Mouse (Mus musculus) activated CD4-positive, CD25-positive, alpha-beta regulatory T cell, adult 4 months (primary cell): ENCODE measurements around the gene Amdhd1. TPM values are rescaled to one million over a fixed set of nuclear protein-coding genes. Genes with fewer than 3 reads are reported as not detected.

Experiments used
- polyA plus RNA-seq, 2 experiments: library from polyadenylated mRNA; unstranded; fragments of 100-300 nt; shearing (Covaris generic); gene quantifications; one replicate each; pipeline ENCODE4 v1.2.1; 2017

The Amdhd1 gene
- polyA plus RNA-seq, 2 experiments from 2014 or later, result 0.63 to 1.7 TPM

Other genes starting within 250 kb of the Amdhd1 start
- gene Elk3, start 228.9 kb downstream of the Amdhd1 start, polyA plus RNA-seq, result 10 to 100 TPM; 30.4 to 37.0 TPM
- 100 to 1,000 TPM; 159 to 218 TPM for gene Lta4h, start 86.6 kb downstream of the Amdhd1 start, polyA plus RNA-seq
- 1 to 10 TPM in 1 of 2 experiments, not detected in 1; 1.5 TPM for gene Hal, start 51.3 kb downstream of the Amdhd1 start, polyA plus RNA-seq
- gene Ccdc38, start 599 bp upstream of the Amdhd1 start, polyA plus RNA-seq, result 1 to 10 TPM; 1.5 to 4.2 TPM
- gene Snrpf, start 49.7 kb upstream of the Amdhd1 start, polyA plus RNA-seq, result 10 to 100 TPM; 60.9 to 86.3 TPM
- gene Ntn4, start 100.6 kb upstream of the Amdhd1 start, polyA plus RNA-seq, result 1 to 10 TPM in 1 of 2 experiments, under 1 TPM in 1; 0.24 to 1.4 TPM